Mouse (Mus musculus) forebrain, embryonic 11.5 days (tissue): ENCODE measurements around the gene Slf1. TPM values are rescaled to one million over a fixed set of nuclear protein-coding genes. Genes with fewer than 3 reads are reported as not detected.

Source experiments
- ATAC-seq: fragments of 200-750 bp; cut with Nextera tagmentation; replicated peaks from 2 replicates; pipeline ENCODE4 v1.8.0; 2017; ENCODE audit warnings: moderate TSS enrichment; ENCODE audit not compliant: low FRiP score
- DNase-seq: peaks from one replicate; pipeline ENCODE4 v3.0.0-alpha.2; 2017; ENCODE audit warnings: low spot score
- H3K27ac ChIP-seq: fragments of 300-500 bp; sonication (generic); 2 replicates; pipeline ENCODE4 v1.5.1; 2014; ENCODE audit warnings: low read depth, low read length
- H3K27me3 ChIP-seq: fragments of 300-500 bp; sonication (generic); 2 replicates; pipeline ENCODE4 v1.6.1; 2014; ENCODE audit warnings: mild to moderate bottlenecking, low read length, mixed read lengths; ENCODE audit not compliant: control insufficient read depth, insufficient read depth
- H3K36me3 ChIP-seq: fragments of 300-500 bp; sonication (generic); 2 replicates; pipeline ENCODE4 v1.6.1; 2014; ENCODE audit warnings: mild to moderate bottlenecking, low read length, moderate library complexity, mixed read lengths; ENCODE audit not compliant: control insufficient read depth, insufficient read depth
- H3K4me1 ChIP-seq: fragments of 300-500 bp; sonication (generic); replicated peaks from 2 replicates; pipeline ENCODE4 v1.6.1; 2014; ENCODE audit warnings: low read length, mixed read lengths; ENCODE audit not compliant: control insufficient read depth, insufficient read depth
- H3K4me2 ChIP-seq: fragments of 300-500 bp; sonication (generic); 2 replicates; pipeline ENCODE4 v1.6.1; 2014; ENCODE audit warnings: low read depth, mild to moderate bottlenecking, low read length, moderate library complexity, mixed read lengths; ENCODE audit not compliant: severe bottlenecking
- H3K4me3 ChIP-seq: fragments of 300-500 bp; sonication (generic); 2 replicates; pipeline ENCODE4 v1.5.1; 2014; ENCODE audit warnings: low read depth, low read length
- H3K9ac ChIP-seq: fragments of 300-500 bp; sonication (generic); 2 replicates; pipeline ENCODE4 v1.6.1; 2014; ENCODE audit warnings: low read length
- H3K9me3 ChIP-seq: fragments of 300-500 bp; sonication (generic); 2 replicates; pipeline ENCODE4 v1.6.1; 2016; ENCODE audit warnings: low read length, mixed read lengths; ENCODE audit not compliant: control insufficient read depth
- WGBS: fragments of 180-500 bp; shearing (Covaris S2); extraction: QIAGEN DNeasy Blood & Tissue Kit; methylation state at CpG from one replicate; pipeline ENCODE4 v1.1.7; 2014; 5-methylcytosine and 5-hydroxymethylcytosine counted together
- polyA plus RNA-seq: library from polyadenylated mRNA; unstranded; fragments of >200 nt; fragmentation: Nextera tagmentation; extraction: Ambion mirVana; gene quantifications from 2 replicates; pipeline ENCODE4 v1.2.1, GENCODE M21; 2014

Slf1 gene
- polyA plus RNA-seq: 45.4 and 54.8 TPM in 2 replicates

GRCm38 (mm10) chr13:77134931-77135620 lies at the start of gene Slf1, which contains the start of gene 2210408I21Rik:
Gene Slf1 (minus strand): TSS chr13:77135473.
Gene 2210408I21Rik (plus strand): TSS chr13:77135540.
- Histone ChIP-seq H3K4me2 (peak within 1 kb of the TSS; percentile 71), H3K4me1 (no peaks in the 10 kb centered on the region), H3K9ac (peak within 1 kb of the TSS; percentile 89), H3K9me3 (no peaks in the 10 kb centered on the region), H3K4me3 (peak within 1 kb of the TSS; percentile 76), H3K27ac (peak within 1 kb of the TSS; percentile 93), H3K36me3 (no peaks in the 10 kb centered on the region), H3K27me3 (no peaks in the 10 kb centered on the region)
- ATAC-seq (peak; percentile 97), DNase-seq (peak; percentile 92)
- under 1% methylated on average over 65 of the region's 65 CpGs for WGBS

- 0 out of 2 replicates have a peak, but pooled peaks have one; percentile 42 for ATAC-seq
- H3K27me3 ChIP-seq: no peaks in the 10 kb centered on the region
- H3K4me1 ChIP-seq: no peaks in the 10 kb centered on the region
- no peaks in the 10 kb centered on the region for H3K9me3 ChIP-seq
- no peak overlapping the region for H3K4me3 ChIP-seq
- no peaks in the 10 kb centered on the region for H3K36me3 ChIP-seq
- H3K27ac ChIP-seq: no peak overlapping the region
- H3K9ac ChIP-seq: no peak overlapping the region
- DNase-seq: no peak
- H3K4me2 ChIP-seq: no peak overlapping the region
Measured at GRCm38 (mm10) chr13:77177931-77178330, 42.7 kb upstream of the Slf1 start.

- Histone ChIP-seq H3K4me3 (no peak overlapping the region), H3K36me3 (no peaks in the 10 kb centered on the region), H3K9ac (no peak overlapping the region), H3K9me3 (no peaks in the 10 kb centered on the region), H3K4me1 (no peaks in the 10 kb centered on the region), H3K27me3 (no peaks in the 10 kb centered on the region), H3K27ac (no peak overlapping the region), H3K4me2 (no peak overlapping the region)
- DNase-seq (no peak), ATAC-seq (no peak)
- 82% methylated on average over 2 of the region's 2 CpGs for WGBS
Measured at GRCm38 (mm10) chr13:77140890-77141289, 5.6 kb upstream of the Slf1 start.

GRCm38 (mm10) chr13:77135621-77135981 lies 328 bp upstream of the Slf1 start:
- Histone ChIP-seq H3K27ac (no peak overlapping the region), H3K9me3 (no peaks in the 10 kb centered on the region), H3K36me3 (no peaks in the 10 kb centered on the region), H3K4me3 (peak overlapping the region; percentile 76), H3K27me3 (no peaks in the 10 kb centered on the region), H3K4me2 (peak overlapping the region; percentile 71), H3K4me1 (no peaks in the 10 kb centered on the region), H3K9ac (peak overlapping the region; percentile 89)
- ATAC-seq: peak; percentile 69
- DNase-seq: no peak
- 1% methylated on average over 11 of the region's 11 CpGs for WGBS

- no peak for ATAC-seq
- Histone ChIP-seq H3K9ac (no peak overlapping the region), H3K27me3 (no peaks in the 10 kb centered on the region), H3K4me3 (no peak overlapping the region), H3K4me2 (no peak overlapping the region), H3K36me3 (no peaks in the 10 kb centered on the region), H3K27ac (no peak overlapping the region), H3K4me1 (no peaks in the 10 kb centered on the region), H3K9me3 (no peaks in the 10 kb centered on the region)
- WGBS: 92% methylated on average over 2 of the region's 2 CpGs
- DNase-seq: no peak
Measured at GRCm38 (mm10) chr13:77131132-77131531, 4.1 kb downstream of the Slf1 start.

- Histone ChIP-seq H3K9ac (no peak overlapping the region), H3K4me2 (no peak overlapping the region), H3K4me1 (no peaks in the 10 kb centered on the region), H3K36me3 (no peaks in the 10 kb centered on the region), H3K27me3 (no peaks in the 10 kb centered on the region), H3K4me3 (no peak overlapping the region), H3K27ac (no peak overlapping the region), H3K9me3 (no peaks in the 10 kb centered on the region)
- DNase-seq: no peak
- ATAC-seq: no peak
- WGBS: 88% methylated on average over 2 of the region's 2 CpGs
Measured at GRCm38 (mm10) chr13:77128240-77128639, 7.0 kb downstream of the Slf1 start.

- no peak overlapping the region for H3K4me3 ChIP-seq
- no peak overlapping the region for H3K9ac ChIP-seq
- no peaks in the 10 kb centered on the region for H3K4me1 ChIP-seq
- H3K36me3 ChIP-seq: no peaks in the 10 kb centered on the region
- no peak for ATAC-seq
- no peak for DNase-seq
- no peak overlapping the region for H3K4me2 ChIP-seq
- no peaks in the 10 kb centered on the region for H3K9me3 ChIP-seq
- no peak overlapping the region for H3K27ac ChIP-seq
- WGBS: 89% methylated on average over 3 of the region's 3 CpGs
- H3K27me3 ChIP-seq: no peaks in the 10 kb centered on the region
Measured at GRCm38 (mm10) chr13:77125159-77125558, 10.1 kb downstream of the Slf1 start.

- no peak for DNase-seq
- Histone ChIP-seq H3K9ac (no peak overlapping the region), H3K4me2 (no peak overlapping the region), H3K27ac (no peak overlapping the region), H3K4me1 (no peaks in the 10 kb centered on the region), H3K27me3 (no peaks in the 10 kb centered on the region), H3K9me3 (no peaks in the 10 kb centered on the region), H3K36me3 (no peaks in the 10 kb centered on the region), H3K4me3 (no peak overlapping the region)
- 94% methylated on average over 4 of the region's 4 CpGs for WGBS
- no peak for ATAC-seq
Measured at GRCm38 (mm10) chr13:77118695-77119094, 16.6 kb downstream of the Slf1 start.

- Histone ChIP-seq H3K9me3 (no peaks in the 10 kb centered on the region), H3K4me2 (no peak overlapping the region), H3K4me3 (no peak overlapping the region), H3K27ac (no peak overlapping the region), H3K9ac (no peak overlapping the region), H3K27me3 (no peaks in the 10 kb centered on the region), H3K4me1 (no peaks in the 10 kb centered on the region), H3K36me3 (no peaks in the 10 kb centered on the region; the same call in 1 of the 2 replicates)
- DNase-seq (no peak), ATAC-seq (no peak)
Measured at GRCm38 (mm10) chr13:77107734-77108133, 27.5 kb downstream of the Slf1 start.
